Mouse (Mus musculus) thymus, adult 2 months (tissue): ENCODE results near the gene Kctd20. TPM values are rescaled to one million over a fixed set of nuclear protein-coding genes. Genes with fewer than 3 reads are reported as not detected.

Experiments
- DNase-seq: peaks from one replicate; pipeline ENCODE4 v3.0.0; 2021
- H3K27ac ChIP-seq: fragments of 200-500 bp; 2 replicates; pipeline ENCODE4 v1.5.1; 2012; ENCODE audit warnings: low read length, control low read depth; ENCODE audit not compliant: control insufficient read depth, insufficient read depth
- H3K27me3 ChIP-seq: fragments of 200-500 bp; 2 replicates; pipeline ENCODE4 v1.6.1; 2012; ENCODE audit warnings: mild to moderate bottlenecking, low read length, moderate library complexity, mixed read lengths; ENCODE audit not compliant: control insufficient read depth, insufficient read depth
- H3K36me3 ChIP-seq: fragments of 200-500 bp; 2 replicates; pipeline ENCODE4 v1.6.1; 2012; ENCODE audit warnings: mild to moderate bottlenecking, low read length, moderate library complexity; ENCODE audit not compliant: control insufficient read depth, insufficient read depth
- H3K4me1 ChIP-seq: fragments of 200-500 bp; replicated peaks from 2 replicates; pipeline ENCODE4 v1.6.1; 2012; ENCODE audit warnings: low read length; ENCODE audit not compliant: control insufficient read depth, insufficient read depth
- H3K4me3 ChIP-seq: fragments of 200-500 bp; 2 replicates; pipeline ENCODE4 v1.5.1; 2012; ENCODE audit warnings: mild to moderate bottlenecking, low read length, control low read depth, moderate library complexity; ENCODE audit not compliant: control insufficient read depth, insufficient read depth
- CTCF ChIP-seq: fragments of 200-500 bp; IDR thresholded peaks from 2 replicates; pipeline ENCODE4 v1.5.1; 2012; ENCODE audit warnings: mild to moderate bottlenecking, control low read depth, low read length, moderate library complexity, borderline replicate concordance; ENCODE audit not compliant: control insufficient read depth, poor library complexity, insufficient read depth; ENCODE audit errors: extremely low read depth
- POLR2A ChIP-seq: fragments of 200-500 bp; IDR thresholded peaks from 2 replicates; pipeline ENCODE4 v1.6.1; 2012; ENCODE audit warnings: mild to moderate bottlenecking, low read length, control low read depth, moderate library complexity; ENCODE audit not compliant: control insufficient read depth, poor library complexity, insufficient read depth; ENCODE audit errors: extremely low read depth
- WGBS: fragments of 180-500 bp; shearing (Covaris S2); methylation state at CpG from one replicate; pipeline ENCODE4 v1.1.7; 2018; 5-methylcytosine and 5-hydroxymethylcytosine counted together
- polyA plus RNA-seq: library from polyadenylated mRNA; depleted of rRNA; stranded (reverse); fragments of >200 nt; gene quantifications from 2 replicates; pipeline ENCODE4 v1.2.3, GENCODE M21; 2012; rRNA removed

Kctd20 gene
- polyA plus RNA-seq, 1 experiment = 60.8 TPM

GRCm38 (mm10) chr17:29015638-29016037 lies 63.9 kb downstream of the Kctd20 start:
- WGBS = 37% methylated on average over 2 of the region's 2 CpGs
- no peaks in the 10 kb centered on the region for H3K36me3 ChIP-seq
- H3K27me3 ChIP-seq = no peaks in the 10 kb centered on the region
- peak; percentile 66 for DNase-seq
- no peak overlapping the region for H3K27ac ChIP-seq
- no peak overlapping the region for H3K4me3 ChIP-seq
- no peaks in the 10 kb centered on the region for H3K4me1 ChIP-seq
- TF ChIP-seq CTCF (no peak; the same call in 1 of the 2 replicates), POLR2A (no peak)

GRCm38 (mm10) chr17:29016705-29017104 lies 65.0 kb downstream of the Kctd20 start:
- Histone ChIP-seq H3K27ac (no peak overlapping the region), H3K4me1 (no peaks in the 10 kb centered on the region), H3K4me3 (no peak overlapping the region), H3K36me3 (no peaks in the 10 kb centered on the region), H3K27me3 (no peaks in the 10 kb centered on the region)
- TF ChIP-seq CTCF (no peak), POLR2A (no peak)
- 44% methylated on average over 4 of the region's 4 CpGs for WGBS
- no peak for DNase-seq

GRCm38 (mm10) chr17:29018292-29018984 lies 66.7 kb downstream of the Kctd20 start:
- Histone ChIP-seq H3K4me3 (no peak overlapping the region), H3K27me3 (no peaks in the 10 kb centered on the region), H3K27ac (no peak overlapping the region), H3K36me3 (no peaks in the 10 kb centered on the region), H3K4me1 (peaks cover 3% of the 10 kb centered on the region; the same call in 1 of the 2 replicates)
- WGBS = 80% methylated on average over 11 of the region's 11 CpGs
- peak; percentile 21 for DNase-seq
- TF ChIP-seq POLR2A = no peak
- TF ChIP-seq CTCF = peak; percentile 61; the same call in 1 of the 2 replicates

Other genes starting within 250 kb of the Kctd20 start
- gene AC170998.1, start 225.9 kb upstream of the Kctd20 start, polyA plus RNA-seq = 0.59 and 0.65 TPM in 2 replicates
- 5.9 and 8.2 TPM in 2 replicates for gene Mapk13, start 182.7 kb upstream of the Kctd20 start, polyA plus RNA-seq
- 63.1 and 64.8 TPM in 2 replicates for gene Brpf3, start 150.9 kb upstream of the Kctd20 start, polyA plus RNA-seq
- gene Pnpla1, start 93.5 kb upstream of the Kctd20 start, polyA plus RNA-seq = 0.17 and 0.26 TPM in 2 replicates
- gene 4930539E08Rik, start 36.6 kb upstream of the Kctd20 start, polyA plus RNA-seq = 5.3 and 6.8 TPM in 2 replicates
- 0.29 and 0.65 TPM in 2 replicates for gene Pxt1, start 8.1 kb upstream of the Kctd20 start, polyA plus RNA-seq
- gene Stk38, start 56.0 kb downstream of the Kctd20 start, polyA plus RNA-seq = 196 TPM in 2 replicates
- gene Srsf3, start 80.7 kb downstream of the Kctd20 start, polyA plus RNA-seq = 544 TPM in 2 replicates
- 28.4 and 31.1 TPM in 2 replicates for gene Cdkn1a, start 139.0 kb downstream of the Kctd20 start, polyA plus RNA-seq
- gene Rab44, start 162.2 kb downstream of the Kctd20 start, polyA plus RNA-seq = 8.3 and 8.9 TPM in 2 replicates